Mouse (Mus musculus): ENCODE results near the gene Vim. TPM values are rescaled to one million over a fixed set of nuclear protein-coding genes. Genes with fewer than 3 reads are reported as not detected.
A peak's percentile ranks its signal among the peaks of the same experiment; 100 is the strongest.
"Not testable (repeated sequence)": the region's sequence is repeated elsewhere in the genome, so short reads cannot be mapped to it uniquely, and the experiment has no call there.

Gene Vim
- total and polyA plus RNA-seq, 3 experiments = 264 to 528 (median 265) TPM

DNA sequence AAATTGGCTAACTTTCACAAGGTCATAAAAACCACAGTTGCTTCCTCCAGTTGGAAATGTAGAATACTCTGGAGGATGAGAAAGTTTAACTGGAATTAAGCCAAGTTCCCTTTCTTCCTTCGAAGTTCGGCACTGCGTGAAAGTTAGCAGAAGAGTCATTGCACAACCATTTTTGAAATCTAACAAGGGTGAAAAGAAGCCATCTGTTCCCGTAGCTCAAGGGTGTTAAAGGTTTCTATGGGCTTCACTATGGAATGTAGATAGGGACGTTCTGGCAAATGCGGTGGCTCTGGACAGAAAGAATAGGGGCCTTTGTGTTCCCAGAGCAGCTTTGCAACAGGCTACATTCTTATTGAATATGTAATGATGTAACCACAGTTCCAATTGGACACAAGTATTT, 2.2 kb downstream of the Vim start:
- Histone ChIP-seq H3K9ac (ENCODE audit: low read depth, low read length) (peak overlapping the region; percentile 46; the same call in 1 of the 2 replicates), H3K36me3 (ENCODE audit: control insufficient read depth, insufficient read depth, low read length) (peaks cover 29% of the 10 kb centered on the region)
- 9% methylated on average over 6 of the region's 6 CpGs for WGBS

DNA sequence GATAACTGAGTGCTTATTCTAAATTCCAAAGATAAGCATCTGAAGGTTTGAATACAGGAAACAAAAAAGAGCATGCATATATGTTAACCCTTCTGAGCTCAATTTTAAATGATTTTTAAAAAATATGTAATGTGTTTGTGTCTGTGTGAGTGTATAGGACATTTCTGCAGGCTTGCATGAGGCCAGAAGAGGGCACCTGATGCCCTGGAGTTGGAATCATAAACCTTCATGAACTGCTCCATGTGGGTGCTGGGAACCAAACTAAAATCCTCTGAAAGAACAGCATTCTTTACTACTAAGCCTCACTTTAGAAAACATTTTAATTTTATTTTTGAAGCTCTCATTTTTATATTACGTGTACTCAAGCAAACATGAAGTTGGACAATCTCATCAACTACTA, 3.7 kb downstream of the Vim start:
- WGBS = 75% methylated on average over 1 of the region's 1 CpGs
- Histone ChIP-seq H3K9ac (ENCODE audit: low read depth, low read length) (no peak overlapping the region), H3K27me3 (ENCODE audit: control insufficient read depth, insufficient read depth, low read length) (no peaks in the 10 kb centered on the region), H3K4me1 (ENCODE audit: control insufficient read depth, insufficient read depth, low read length) (peaks cover 8% of the 10 kb centered on the region), H3K36me3 (ENCODE audit: control insufficient read depth, insufficient read depth, low read length) (peaks cover 41% of the 10 kb centered on the region), H3K27ac (no peak overlapping the region; the same call in 1 of the 2 replicates), H3K4me3 (peak overlapping the region; percentile 88), H3K79me2 (replicated peaks; ENCODE audit: control insufficient read depth, insufficient read depth, low read length) (no peaks in the 10 kb centered on the region)
- intact Hi-C loops (cut with DNase I) = loop anchor here (10.0 kb wide), 1 partner anchor 53 kb away; no protein-coding TSS in a partner anchor
- TF ChIP-seq EP300 (IDR thresholded peaks at IDR 0.05; ENCODE audit: insufficient read depth, low read depth, low read length) (no peak), CTCF (IDR thresholded peaks at IDR 0.05) (peak; percentile 47), POLR2A (IDR thresholded peaks at IDR 0.05; ENCODE audit: insufficient read depth, low read depth, low read length) (0 out of 2 replicates have a peak, but pooled peaks have one; percentile 16)
- no peak for DNase-seq

More for the DNA sequence above, 2.2 kb downstream of the Vim start:
- intact Hi-C loops (cut with DNase I) = loop anchor here (2.0 to 10.0 kb wide), 3 partner anchors 51 to 285 kb away; no protein-coding TSS in a partner anchor
- peak overlapping the region; percentile 97 for H3K27ac ChIP-seq
- H3K4me3 ChIP-seq = peak overlapping the region; percentile 88
- no peaks in the 10 kb centered on the region for H3K27me3 ChIP-seq (ENCODE audit: control insufficient read depth, insufficient read depth, low read length)
- peaks cover 13% of the 10 kb centered on the region for H3K4me1 ChIP-seq (ENCODE audit: control insufficient read depth, insufficient read depth, low read length)
- no peaks in the 10 kb centered on the region for H3K79me2 ChIP-seq (replicated peaks; ENCODE audit: control insufficient read depth, insufficient read depth, low read length)
- DNase-seq = peak in 1 of 2 experiments; percentile 20
- TF ChIP-seq CTCF (IDR thresholded peaks at IDR 0.05) (no peak), POLR2A (IDR thresholded peaks at IDR 0.05; ENCODE audit: insufficient read depth, low read depth, low read length) (no peak), EP300 (IDR thresholded peaks at IDR 0.05; ENCODE audit: insufficient read depth, low read depth, low read length) (no peak)

DNA sequence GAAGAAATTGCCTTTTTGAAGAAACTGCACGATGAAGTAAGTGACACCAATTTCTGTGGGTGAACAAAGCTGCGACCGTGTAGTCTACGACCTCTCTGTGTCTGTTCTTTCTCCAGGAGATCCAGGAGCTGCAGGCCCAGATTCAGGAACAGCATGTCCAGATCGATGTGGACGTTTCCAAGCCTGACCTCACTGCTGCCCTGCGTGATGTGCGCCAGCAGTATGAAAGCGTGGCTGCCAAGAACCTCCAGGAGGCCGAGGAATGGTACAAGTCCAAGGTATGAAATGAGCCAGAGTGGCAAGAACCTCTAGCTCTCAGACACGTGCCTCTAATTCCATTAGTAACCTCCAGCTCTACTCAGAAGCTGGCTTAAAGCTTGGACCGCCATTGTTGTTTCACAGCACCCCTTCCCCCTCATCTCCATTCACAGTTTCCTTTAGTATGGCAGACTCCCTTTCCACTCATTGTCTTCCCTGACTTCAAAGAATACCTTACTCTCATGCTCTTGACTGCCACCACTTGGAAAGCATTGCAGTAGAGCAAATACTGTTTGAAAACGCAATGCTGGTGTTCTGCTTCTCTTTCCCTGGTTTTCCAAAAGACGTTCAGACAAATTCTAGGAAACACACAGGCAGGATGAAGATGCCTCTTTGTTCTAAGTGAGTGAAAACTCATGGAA, 4.9 kb downstream of the Vim start:
- peaks cover 45% of the 10 kb centered on the region for H3K36me3 ChIP-seq (ENCODE audit: control insufficient read depth, insufficient read depth, low read length)
- no peaks in the 10 kb centered on the region for H3K27me3 ChIP-seq (ENCODE audit: control insufficient read depth, insufficient read depth, low read length)
- DNase-seq = peak; percentile 41 to 48
- TF ChIP-seq POLR2A (IDR thresholded peaks at IDR 0.05; ENCODE audit: insufficient read depth, low read depth, low read length) (no peak; the same call in none of the 2 replicates), CTCF (IDR thresholded peaks at IDR 0.05) (peak; percentile 49)
- H3K4me1 ChIP-seq (ENCODE audit: control insufficient read depth, insufficient read depth, low read length) = peaks cover 8% of the 10 kb centered on the region
- no peaks in the 10 kb centered on the region for H3K79me2 ChIP-seq (replicated peaks; ENCODE audit: control insufficient read depth, insufficient read depth, low read length)
- intact Hi-C loops (cut with DNase I) = loop anchor here (10.0 kb wide), 1 partner anchor 54 kb away; no protein-coding TSS in a partner anchor
- peak overlapping the region; percentile 1; the same call in 1 of the 2 replicates for H3K4me3 ChIP-seq
- H3K9ac ChIP-seq (ENCODE audit: low read depth, low read length) = peak overlapping the region; percentile 22; the same call in 1 of the 2 replicates
- peak overlapping the region; percentile 21 for H3K27ac ChIP-seq
- WGBS = 36% methylated on average over 14 of the region's 14 CpGs

DNA sequence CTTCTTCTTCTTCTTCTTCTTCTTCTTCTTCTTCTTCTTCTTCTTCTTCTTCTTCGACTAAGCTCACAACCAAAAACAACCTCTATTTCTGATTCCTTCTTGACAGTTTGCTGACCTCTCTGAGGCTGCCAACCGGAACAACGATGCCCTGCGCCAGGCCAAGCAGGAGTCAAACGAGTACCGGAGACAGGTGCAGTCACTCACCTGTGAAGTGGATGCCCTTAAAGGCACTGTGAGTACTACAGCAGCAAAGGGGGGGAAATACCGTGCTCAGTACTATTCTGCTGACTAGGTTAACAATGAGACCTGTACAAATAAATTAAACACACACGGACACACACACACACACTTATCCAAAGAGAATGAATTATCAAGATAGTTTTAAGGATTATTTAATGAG, 5.6 kb downstream of the Vim start:
- intact Hi-C loops (cut with DNase I) = loop anchor here (10.0 kb wide), 1 partner anchor 55 kb away; no protein-coding TSS in a partner anchor
- H3K36me3 ChIP-seq (ENCODE audit: control insufficient read depth, insufficient read depth, low read length) = peaks cover 45% of the 10 kb centered on the region

DNA sequence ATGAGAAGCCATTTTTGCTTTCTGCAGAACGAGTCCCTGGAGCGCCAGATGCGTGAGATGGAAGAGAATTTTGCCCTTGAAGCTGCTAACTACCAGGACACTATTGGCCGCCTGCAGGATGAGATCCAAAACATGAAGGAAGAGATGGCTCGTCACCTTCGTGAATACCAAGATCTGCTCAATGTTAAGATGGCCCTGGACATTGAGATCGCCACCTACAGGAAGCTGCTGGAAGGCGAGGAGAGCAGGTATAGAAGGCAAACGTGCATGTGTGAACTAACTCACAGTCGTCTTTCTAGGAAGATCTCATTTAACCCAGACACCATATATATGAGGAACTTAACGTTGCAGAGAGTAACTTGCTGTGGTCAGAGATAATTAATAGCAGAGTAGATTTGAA, 6.3 kb downstream of the Vim start:
- Histone ChIP-seq H3K4me1 (ENCODE audit: control insufficient read depth, insufficient read depth, low read length) (peaks cover 8% of the 10 kb centered on the region), H3K4me3 (no peak overlapping the region), H3K27ac (no peak overlapping the region), H3K9ac (ENCODE audit: low read depth, low read length) (no peak overlapping the region), H3K79me2 (replicated peaks; ENCODE audit: control insufficient read depth, insufficient read depth, low read length) (no peaks in the 10 kb centered on the region), H3K36me3 (ENCODE audit: control insufficient read depth, insufficient read depth, low read length) (peaks cover 45% of the 10 kb centered on the region), H3K27me3 (ENCODE audit: control insufficient read depth, insufficient read depth, low read length) (no peaks in the 10 kb centered on the region)
- WGBS = 44% methylated on average over 11 of the region's 11 CpGs
- peak in 1 of 2 experiments; percentile 13 for DNase-seq
- intact Hi-C loops (cut with DNase I) = loop anchor here (10.0 kb wide), 1 partner anchor 55 kb away; no protein-coding TSS in a partner anchor
- TF ChIP-seq EP300 (IDR thresholded peaks at IDR 0.05; ENCODE audit: insufficient read depth, low read depth, low read length) = no peak
- TF ChIP-seq CTCF (IDR thresholded peaks at IDR 0.05) = peak; percentile 62

More for the DNA sequence above, 5.6 kb downstream of the Vim start:
- H3K4me1 ChIP-seq (ENCODE audit: control insufficient read depth, insufficient read depth, low read length) = peaks cover 8% of the 10 kb centered on the region
- no peak for DNase-seq
- H3K9ac ChIP-seq (ENCODE audit: low read depth, low read length) = no peak overlapping the region
- no peak overlapping the region for H3K4me3 ChIP-seq
- H3K79me2 ChIP-seq (replicated peaks; ENCODE audit: control insufficient read depth, insufficient read depth, low read length) = no peaks in the 10 kb centered on the region
- TF ChIP-seq EP300 (IDR thresholded peaks at IDR 0.05; ENCODE audit: insufficient read depth, low read depth, low read length) (no peak), CTCF (IDR thresholded peaks at IDR 0.05) (no peak), POLR2A (IDR thresholded peaks at IDR 0.05; ENCODE audit: insufficient read depth, low read depth, low read length) (no peak)
- 62% methylated on average over 8 of the region's 8 CpGs for WGBS
- H3K27ac ChIP-seq = no peak overlapping the region
- no peaks in the 10 kb centered on the region for H3K27me3 ChIP-seq (ENCODE audit: control insufficient read depth, insufficient read depth, low read length)

DNA sequence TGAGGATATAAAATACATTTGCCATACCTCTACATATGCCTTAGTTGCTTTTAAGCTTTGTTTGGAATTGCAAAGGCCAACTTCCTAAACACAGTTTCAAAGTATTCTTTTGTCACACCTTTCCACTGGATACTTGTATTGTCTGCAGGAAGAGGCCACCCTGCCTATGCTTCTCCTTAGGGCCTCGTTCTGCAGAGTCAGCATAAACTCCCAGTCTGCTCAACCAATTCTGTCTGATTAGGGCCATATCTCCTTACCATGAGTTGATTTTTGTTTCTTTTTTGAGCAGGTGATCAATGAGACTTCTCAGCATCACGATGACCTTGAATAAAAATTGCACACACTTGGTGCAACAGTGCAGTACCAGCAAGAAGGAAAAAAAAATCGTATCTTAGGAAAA, 8.5 kb downstream of the Vim start:
- Histone ChIP-seq H3K9ac (ENCODE audit: low read depth, low read length) (no peak overlapping the region), H3K27ac (no peak overlapping the region), H3K4me3 (no peak overlapping the region), H3K36me3 (ENCODE audit: control insufficient read depth, insufficient read depth, low read length) (peaks cover 33% of the 10 kb centered on the region), H3K4me1 (ENCODE audit: control insufficient read depth, insufficient read depth, low read length) (peaks cover 8% of the 10 kb centered on the region), H3K27me3 (ENCODE audit: control insufficient read depth, insufficient read depth, low read length) (no peaks in the 10 kb centered on the region), H3K79me2 (replicated peaks; ENCODE audit: control insufficient read depth, insufficient read depth, low read length) (no peaks in the 10 kb centered on the region)
- TF ChIP-seq CTCF (IDR thresholded peaks at IDR 0.05) = no peak
- no peak for TF ChIP-seq EP300 (IDR thresholded peaks at IDR 0.05; ENCODE audit: insufficient read depth, low read depth, low read length)
- peak; percentile 17; the same call in 1 of the 2 replicates for TF ChIP-seq POLR2A (IDR thresholded peaks at IDR 0.05; ENCODE audit: insufficient read depth, low read depth, low read length)
- intact Hi-C loops (cut with DNase I) = no loop called here
- 56% methylated on average over 3 of the region's 3 CpGs for WGBS
- no peak for DNase-seq

DNA sequence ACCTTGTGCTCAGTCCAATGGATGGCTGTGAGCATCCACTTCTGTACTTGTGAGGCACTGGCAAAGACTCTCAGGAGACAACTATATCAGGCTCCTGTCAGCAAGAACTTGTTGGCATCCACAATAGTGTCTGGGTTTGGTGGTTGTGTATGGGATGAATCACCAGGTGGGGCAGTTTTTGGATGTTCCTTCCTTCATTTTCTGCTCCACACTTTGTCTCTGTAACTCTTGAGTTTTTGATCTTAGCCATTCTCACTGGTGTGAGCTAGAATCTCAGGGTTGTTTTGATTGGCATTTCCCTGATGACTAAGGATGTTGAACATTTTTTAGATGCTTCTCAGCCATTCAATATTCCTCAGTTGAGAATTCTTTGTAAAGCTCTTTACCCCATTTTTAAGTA, 10.0 kb downstream of the Vim start:
- H3K36me3 ChIP-seq (ENCODE audit: control insufficient read depth, insufficient read depth, low read length) = peaks cover 23% of the 10 kb centered on the region
- H3K4me3 ChIP-seq; H3K79me2 ChIP-seq (replicated peaks; ENCODE audit: control insufficient read depth, insufficient read depth, low read length); H3K27me3 ChIP-seq (ENCODE audit: control insufficient read depth, insufficient read depth, low read length); H3K4me1 ChIP-seq (ENCODE audit: control insufficient read depth, insufficient read depth, low read length); intact Hi-C loops (cut with DNase I); H3K27ac ChIP-seq; DNase-seq; H3K9ac ChIP-seq (ENCODE audit: low read depth, low read length): not testable (repeated sequence)

Measured in heart, adult 2 months (tissue).